Mouse (Mus musculus) myocyte (in vitro differentiated cells): ENCODE data around the gene Map3k19. TPM values are rescaled to one million over a fixed set of nuclear protein-coding genes. Genes with fewer than 3 reads are reported as not detected.

Experiments used
- H3K27me3 ChIP-seq: one replicate; pipeline ENCODE4 v1.6.1; 2011; ENCODE audit not compliant: control insufficient read depth, insufficient read depth, insufficient read length
- H3K36me3 ChIP-seq: one replicate; pipeline ENCODE4 v1.6.1; 2011; ENCODE audit not compliant: control insufficient read depth, insufficient read depth
- H3K4me2 ChIP-seq: one replicate; pipeline ENCODE4 v1.6.1; 2011; ENCODE audit warnings: low read depth, control low read depth
- H3K4me3 ChIP-seq: one replicate; pipeline ENCODE4 v1.5.1; 2011; ENCODE audit warnings: mild to moderate bottlenecking, control low read depth, moderate library complexity
- H3K79me2 ChIP-seq: one replicate; pipeline ENCODE4 v1.6.1; 2011; ENCODE audit not compliant: control insufficient read depth, insufficient read depth
- H3ac ChIP-seq: one replicate; pipeline ENCODE4 v1.6.1; 2011; ENCODE audit not compliant: control insufficient read depth, insufficient read length
- CEBPB ChIP-seq: IDR thresholded peaks from 2 replicates; pipeline ENCODE4 v1.6.1; 2011; ENCODE audit warnings: mild to moderate bottlenecking, moderate library complexity; ENCODE audit not compliant: poor library complexity, insufficient read depth, severe bottlenecking
- E2F4 ChIP-seq: IDR thresholded peaks from one replicate; pipeline ENCODE4 v1.6.1; 2011; ENCODE audit warnings: mild to moderate bottlenecking, control low read depth, moderate library complexity; ENCODE audit not compliant: insufficient read depth
- MAX ChIP-seq: IDR thresholded peaks from one replicate; pipeline ENCODE4 v1.6.1; 2011; ENCODE audit warnings: low read depth, mild to moderate bottlenecking, control low read depth
- MYOD1 ChIP-seq, 3 experiments: IDR thresholded peaks; one replicate each; pipeline ENCODE4 v1.6.1; 2011; ENCODE audit warnings: control low read depth in 2 of 3, low read depth in 2 of 3, mild to moderate bottlenecking in 2 of 3, moderate library complexity in 1 of 3; ENCODE audit not compliant: insufficient read length in 2 of 3, control insufficient read depth in 1 of 3
- MYOG ChIP-seq, 3 experiments: IDR thresholded peaks; one replicate each; pipeline ENCODE4 v1.6.1; 2011; ENCODE audit warnings: control low read depth in 2 of 3, low read depth in 2 of 3, mild to moderate bottlenecking in 2 of 3; ENCODE audit not compliant: insufficient read length in 2 of 3, control insufficient read depth in 1 of 3, insufficient read depth in 1 of 3
- POLR2A ChIP-seq: IDR thresholded peaks from one replicate; pipeline ENCODE4 v1.6.1; 2011; ENCODE audit warnings: low read depth, mild to moderate bottlenecking, control low read depth, moderate library complexity; ENCODE audit not compliant: insufficient read length
- POLR2AphosphoS2 ChIP-seq: IDR thresholded peaks from one replicate; pipeline ENCODE4 v1.6.1; 2011; ENCODE audit warnings: low read depth, control low read depth; ENCODE audit not compliant: insufficient read length
- REST ChIP-seq: IDR thresholded peaks from one replicate; pipeline ENCODE4 v1.6.1; 2011; ENCODE audit warnings: mild to moderate bottlenecking, control low read depth, moderate library complexity; ENCODE audit not compliant: insufficient read depth, insufficient read length
- SRF ChIP-seq: IDR thresholded peaks from one replicate; pipeline ENCODE4 v1.6.1; 2011; ENCODE audit warnings: low read depth; ENCODE audit not compliant: control insufficient read depth, insufficient read length
- TCF12 ChIP-seq: IDR thresholded peaks from one replicate; pipeline ENCODE4 v1.6.1; 2011; ENCODE audit warnings: mild to moderate bottlenecking, control low read depth; ENCODE audit not compliant: poor library complexity, insufficient read depth, severe bottlenecking
- TCF3 ChIP-seq: IDR thresholded peaks from one replicate; pipeline ENCODE4 v1.6.1; 2011; ENCODE audit warnings: low read depth, control low read depth; ENCODE audit not compliant: insufficient read length
- USF1 ChIP-seq: IDR thresholded peaks from one replicate; pipeline ENCODE4 v1.6.1; 2011; ENCODE audit warnings: low read depth, mild to moderate bottlenecking, control low read depth, moderate library complexity
- polyA plus RNA-seq: library from polyadenylated mRNA; unstranded; fragments of >200 nt; fragmentation: generic; extraction: Trizol; gene quantifications from one replicate; pipeline ENCODE4 v1.2.1, GENCODE M21; 2012; ENCODE audit warnings: missing spikeins

Gene Map3k19
- polyA plus RNA-seq, 1 experiment: 0.18 TPM

DNA sequence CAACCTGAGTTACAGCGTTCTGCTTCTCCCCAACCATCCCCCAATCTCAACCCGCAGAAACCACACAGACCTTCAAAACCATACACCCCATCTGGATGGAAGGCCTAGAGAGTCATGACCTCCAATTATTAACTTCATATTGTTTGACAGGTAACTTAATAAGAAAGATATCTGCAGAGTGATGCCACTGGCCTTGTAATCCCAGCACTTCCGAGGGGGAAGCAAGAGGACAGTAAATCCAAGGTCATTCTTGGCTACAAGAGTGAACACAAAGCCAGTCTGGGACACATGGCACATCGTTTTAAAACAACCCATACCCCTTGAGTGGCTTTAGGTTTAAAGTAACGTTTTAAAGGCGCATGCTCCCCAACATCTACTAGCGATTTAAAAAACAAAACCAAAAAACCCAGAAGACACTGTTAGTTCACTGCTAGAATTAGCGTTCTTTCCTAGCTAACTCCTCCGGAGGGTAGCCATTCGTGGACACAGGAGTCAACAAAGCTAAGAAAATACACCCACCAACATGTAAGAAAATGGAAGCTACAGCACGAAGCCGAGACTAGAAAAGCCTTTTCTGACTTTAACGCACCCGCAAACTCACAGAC is 81.5 kb downstream of the Map3k19 start:
- H3K36me3 ChIP-seq: no peaks in the 10 kb centered on the region
- H3K79me2 ChIP-seq: peaks cover 52% of the 10 kb centered on the region
- TF ChIP-seq REST: no peak
- no peak for TF ChIP-seq POLR2A
- no peaks in the 10 kb centered on the region for H3K27me3 ChIP-seq
- H3ac ChIP-seq: no peak overlapping the region
- H3K4me3 ChIP-seq: peak overlapping the region; percentile 95
- H3K4me2 ChIP-seq: peak overlapping the region; percentile 82

DNA sequence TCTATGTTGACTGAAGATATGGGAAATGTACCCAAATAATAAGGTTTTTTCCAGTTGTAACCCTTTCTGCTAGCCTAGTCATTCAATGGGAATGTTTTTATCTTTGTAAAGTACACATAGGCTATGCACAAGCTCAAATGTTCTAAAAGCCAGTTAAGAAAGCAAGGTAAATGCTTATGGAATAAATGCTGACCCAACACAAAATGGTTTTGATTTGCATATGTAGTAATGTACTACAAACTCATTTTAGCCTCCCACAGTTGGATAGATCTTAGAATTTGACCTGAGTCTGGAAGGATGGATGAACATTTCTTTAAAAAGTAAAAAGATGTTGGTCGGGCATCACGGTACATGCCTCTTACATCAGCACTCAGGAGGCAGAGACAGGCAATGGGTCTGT is 88.1 kb downstream of the Map3k19 start:
- Histone ChIP-seq H3K27me3 (no peaks in the 10 kb centered on the region), H3K4me3 (no peak overlapping the region), H3K79me2 (no peaks in the 10 kb centered on the region), H3K4me2 (no peak overlapping the region), H3K36me3 (no peaks in the 10 kb centered on the region), H3ac (no peak overlapping the region)
- TF ChIP-seq POLR2AphosphoS2: no peak
- TF ChIP-seq E2F4: no peak
- TF ChIP-seq MYOG (IDR thresholded peaks at IDR 0.05; ENCODE audit: control insufficient read depth in 1 of 3, insufficient read depth in 1 of 3, insufficient read length in 2 of 3, low read depth in 2 of 3): no peak
- TF ChIP-seq TCF12: no peak
- no peak for TF ChIP-seq CEBPB
- no peak for TF ChIP-seq USF1
- no peak for TF ChIP-seq MYOD1 (IDR thresholded peaks at IDR 0.05; ENCODE audit: control insufficient read depth in 1 of 3, insufficient read length in 2 of 3, low read depth in 2 of 3)
- TF ChIP-seq SRF: no peak
- TF ChIP-seq TCF3: no peak
- TF ChIP-seq POLR2A: no peak
- TF ChIP-seq MAX: no peak

DNA sequence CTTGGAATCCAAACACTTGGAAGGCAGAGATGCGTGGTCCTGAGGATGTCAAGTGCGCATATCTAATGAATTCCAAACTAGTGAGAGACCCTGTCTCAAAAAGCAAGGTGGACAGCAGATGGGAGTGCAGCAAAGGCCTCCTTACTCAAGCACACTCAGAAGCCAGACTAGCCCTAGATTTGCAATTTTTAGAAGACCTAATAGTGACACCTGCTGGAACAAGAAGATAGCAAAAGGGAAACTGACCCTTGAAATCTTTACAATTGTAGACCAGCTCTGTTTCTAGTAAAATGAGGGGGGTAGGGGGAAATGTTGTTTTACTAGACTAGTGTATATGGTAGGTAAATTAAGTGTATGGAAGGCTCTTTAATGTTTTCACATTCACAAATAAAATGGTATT is 89.4 kb downstream of the Map3k19 start:
- Histone ChIP-seq H3K4me3 (no peak overlapping the region), H3K27me3 (no peaks in the 10 kb centered on the region)

More for the DNA sequence above, 89.4 kb downstream of the Map3k19 start:
- H3K4me2 ChIP-seq: no peak overlapping the region
- TF ChIP-seq TCF12 (no peak), USF1 (no peak), MYOD1 (IDR thresholded peaks at IDR 0.05; ENCODE audit: control insufficient read depth in 1 of 3, insufficient read length in 2 of 3, low read depth in 2 of 3) (no peak), SRF (no peak), MYOG (IDR thresholded peaks at IDR 0.05; ENCODE audit: control insufficient read depth in 1 of 3, insufficient read depth in 1 of 3, insufficient read length in 2 of 3, low read depth in 2 of 3) (no peak), REST (no peak), POLR2AphosphoS2 (no peak), MAX (no peak), CEBPB (no peak), E2F4 (no peak), TCF3 (no peak), POLR2A (no peak)
- no peak overlapping the region for H3ac ChIP-seq
- H3K79me2 ChIP-seq: no peaks in the 10 kb centered on the region
- no peaks in the 10 kb centered on the region for H3K36me3 ChIP-seq

Other genes starting within 250 kb of the Map3k19 start
- not detected for gene Tmem163, start 175.5 kb downstream of the Map3k19 start, polyA plus RNA-seq
- not detected for gene Acmsd, start 125.6 kb downstream of the Map3k19 start, polyA plus RNA-seq
- gene Ccnt2, start 80.9 kb downstream of the Map3k19 start, polyA plus RNA-seq: 9.0 TPM
- gene Rab3gap1, start 13.7 kb upstream of the Map3k19 start, polyA plus RNA-seq: 20.0 TPM
- gene Zranb3, start 248.0 kb upstream of the Map3k19 start, polyA plus RNA-seq: 1.6 TPM
- gene R3hdm1, start 248.3 kb upstream of the Map3k19 start, polyA plus RNA-seq: 32.6 TPM